Mouse (Mus musculus) urinary bladder, postnatal 10 days (tissue): ENCODE measurements around the gene Echs1.

ENCODE experiments used
- DNase-seq: peaks from one replicate; pipeline ENCODE4 v3.0.0; 2022; ENCODE audit warnings: low spot score

The Echs1 gene

DNA sequence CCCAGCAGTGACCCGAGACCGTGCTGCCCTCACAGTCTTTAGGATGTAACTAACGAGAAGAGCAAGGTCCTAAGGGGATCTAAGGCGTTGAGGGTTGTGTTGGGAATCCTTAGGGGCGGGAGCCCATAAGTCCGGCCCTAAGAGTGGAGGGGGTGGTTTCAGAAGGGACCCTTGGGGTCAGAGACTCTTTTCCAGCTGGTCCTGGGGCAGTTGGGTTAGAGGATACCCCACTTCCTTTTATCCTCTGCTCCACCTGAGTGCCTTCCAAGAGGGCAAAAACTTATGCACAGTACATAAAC, 54.5 kb downstream of the Echs1 start:
- no peak for DNase-seq

DNA sequence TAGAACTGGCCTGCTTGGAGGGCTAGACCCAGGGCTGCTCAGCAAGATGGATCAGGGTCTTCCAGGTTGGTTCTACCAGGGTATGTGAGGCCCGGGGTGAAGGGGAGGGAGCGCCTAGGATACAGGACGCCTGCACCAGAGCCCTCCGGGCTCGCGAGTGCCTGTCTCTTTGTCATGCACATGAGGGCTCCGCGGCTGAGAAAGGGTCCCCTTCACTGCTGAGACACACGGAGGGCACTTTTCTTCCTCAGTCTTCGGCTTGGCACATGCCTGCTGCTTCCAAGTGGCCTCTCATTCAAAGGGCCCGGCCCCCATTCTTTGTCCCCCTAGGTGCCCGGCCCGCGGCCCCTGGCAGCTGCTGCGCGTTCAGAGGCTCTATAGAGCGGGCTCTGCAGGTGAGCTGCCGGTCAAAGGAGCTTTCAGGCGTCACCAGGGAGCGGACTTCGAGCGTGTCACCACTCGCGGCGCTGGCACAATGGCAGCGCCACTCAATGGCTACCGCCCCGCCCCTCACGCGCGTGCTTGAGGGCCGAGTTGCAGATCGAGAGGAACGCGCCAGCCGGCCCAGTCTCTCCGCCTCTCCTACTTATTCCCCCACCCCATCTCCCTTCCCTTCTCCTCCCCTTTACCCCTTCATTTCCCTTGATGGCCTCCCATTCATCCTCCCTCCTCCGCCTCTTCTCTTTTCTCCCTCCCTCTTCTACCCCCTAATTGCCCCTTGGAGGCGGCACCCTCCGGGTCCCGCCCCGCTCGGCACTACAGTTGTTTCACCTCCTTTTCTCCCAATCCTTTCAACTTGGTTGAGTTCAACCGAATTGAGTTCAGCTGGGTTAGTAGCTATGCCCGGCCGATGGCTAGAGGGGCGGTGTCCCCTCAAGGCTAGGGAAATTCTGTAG, 55.1 kb downstream of the Echs1 start:
- DNase-seq, result no peak

GRCm38 (mm10) chr7:140059601-140060000, 56.7 kb downstream of the Echs1 start:
- DNase-seq, result no peak

DNA sequence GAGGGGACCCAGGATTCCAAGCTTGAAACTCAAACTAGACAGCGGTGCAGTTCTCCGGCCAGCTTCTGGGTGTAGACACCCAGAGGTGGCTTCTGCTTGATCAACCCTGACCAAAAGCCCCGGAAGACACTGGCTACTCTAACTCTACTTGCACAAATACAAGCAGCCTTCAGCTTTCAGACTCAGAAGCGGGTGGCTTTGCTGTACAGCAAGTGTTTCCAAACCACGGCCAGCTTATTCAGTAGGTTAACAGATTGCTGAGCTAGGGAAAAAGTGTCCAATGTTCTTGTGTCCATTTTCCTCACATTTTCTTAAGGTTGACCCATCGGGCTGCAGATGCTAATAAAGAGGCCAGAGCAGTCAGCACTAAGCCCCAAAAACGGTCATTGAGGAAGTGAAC, 57.7 kb downstream of the Echs1 start:
- DNase-seq, result no peak

GRCm38 (mm10) chr7:140057413-140058407, 58.6 kb downstream of the Echs1 start:
- DNase-seq, result no peak
